Comparison of ENCODE assay signal across 13 mouse cellular contexts in the genomic region with DNA sequence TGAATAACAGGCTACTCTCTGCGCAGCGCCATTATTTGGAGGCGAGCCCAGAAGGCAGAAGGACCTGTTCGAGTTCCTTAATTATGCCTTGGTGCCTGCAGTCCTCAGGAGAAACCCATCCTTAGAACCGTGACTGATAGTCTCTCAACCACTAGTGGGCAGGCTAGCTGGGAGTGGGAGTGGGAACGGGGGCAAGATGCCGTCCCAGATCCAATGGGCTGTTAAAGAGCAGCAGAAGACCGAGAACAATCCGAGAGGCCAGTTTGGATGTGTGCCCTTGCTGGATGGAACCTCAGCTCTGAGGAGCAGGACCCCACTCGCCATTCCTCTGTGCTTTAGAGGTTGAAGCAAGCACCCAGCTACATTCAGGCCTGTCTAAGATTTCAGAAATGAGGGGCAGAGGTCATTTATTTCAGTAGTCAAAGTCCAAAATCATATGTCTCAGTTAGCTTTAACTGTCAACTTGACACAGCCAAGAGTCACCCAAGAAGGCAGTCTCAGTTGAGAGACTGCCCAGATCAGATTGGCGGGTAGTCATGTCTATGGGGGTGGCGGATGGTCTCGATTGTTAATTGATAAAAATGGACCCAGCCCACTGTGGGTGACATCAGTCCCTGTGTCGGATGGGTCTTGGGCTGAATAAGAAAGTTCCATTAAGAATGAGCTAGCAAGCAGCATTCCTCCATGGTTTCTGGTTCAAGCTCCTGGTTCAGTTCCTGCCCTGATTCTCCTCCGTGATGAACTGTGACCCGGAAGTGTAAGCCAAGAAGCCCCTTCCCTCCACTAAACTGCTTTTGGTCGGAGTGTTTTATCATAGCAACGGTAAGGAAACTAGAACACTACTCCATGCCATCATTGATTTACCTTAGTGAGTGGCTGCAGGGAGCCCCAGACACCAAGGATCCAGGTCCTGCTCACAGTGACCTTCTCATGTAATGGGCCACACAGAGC. TPM values are rescaled to one million over a fixed set of nuclear protein-coding genes. Genes with fewer than 3 reads are reported as not detected.
A peak's percentile ranks its signal among the peaks of the same experiment; 100 is the strongest.
DNase-seq lines count a peak whose midpoint lies in the region; ATAC-seq and TF ChIP-seq lines count a peak whose summit lies in the region.
"Had no signal": no experiment of that assay in that cellular context is flagged by ENCODE, and none has a peak within 500 bp of the region (broad histone marks: within the 10 kb centered on the region; RNA-seq: fewer than 3 reads in every experiment).

No protein-coding gene starts in this region.

- peak in 1 of 2 experiments; percentile 63; a peak in 2 of 4 replicates for TF ChIP-seq CTCF in CH12.LX (conservative IDR thresholded peaks at IDR 0.05 in 1 of 2, IDR thresholded peaks at IDR 0.05 in 1 of 2; ENCODE audit: low read depth in 2 of 2, low read length in 2 of 2)

- H3K4me1 ChIP-seq in kidney, embryonic 15.5 days = peaks cover 48% of the 10 kb centered on the region
- peaks cover 29 to 69% of the 10 kb centered on the region in 2 experiments for H3K4me1 ChIP-seq in CH12.LX (ENCODE audit: control insufficient read depth in 1 of 2, insufficient read depth in 2 of 2)
- peaks cover 23% of the 10 kb centered on the region for H3K4me1 ChIP-seq in intestine, embryonic 15.5 days (replicated peaks)

- TF ChIP-seq RAD21 in CH12.LX (IDR thresholded peaks at IDR 0.05; ENCODE audit: low read depth, low read length) = peak; percentile 42

- in situ Hi-C loops in CH12.LX (cut with MboI; ENCODE audit: low pct_ligation_motif_present, low pct_unique_long_range_greater_than_20kb, low sequenced_read_pairs) = loop anchor here (10.0 kb wide), 1 partner anchor 112 kb away; no protein-coding TSS in a partner anchor

- dilution Hi-C loops in CH12.LX (cut with MboI; ENCODE audit: extremely low pct_ligation_motif_present, extremely low pct_unique_long_range_greater_than_20kb, low sequenced_read_pairs) = no loop called here

- H3K4me3 ChIP-seq in kidney, embryonic 15.5 days (replicated peaks) = no peak overlapping the region
- peak overlapping the region; percentile 2 to 65 (median 40) for H3K4me3 ChIP-seq in CH12.LX (replicated peaks in 1 of 3; ENCODE audit: low read depth in 2 of 3, low read length in 2 of 3, poor library complexity in 1 of 3)
- no peak overlapping the region for H3K4me3 ChIP-seq in intestine, embryonic 15.5 days (replicated peaks)

- no peak for TF ChIP-seq EP300 in CH12.LX (IDR thresholded peaks at IDR 0.05; ENCODE audit: low read length)

- TF ChIP-seq POLR2A in CH12.LX (IDR thresholded peaks at IDR 0.05; ENCODE audit: low read depth, low read length) = no peak; the same call in none of the 2 replicates

- DNase-seq in kidney, postnatal 14 days = no peak
- DNase-seq in B cell, adult 2 months = peak; percentile 30 to 35
- peak; percentile 83 for DNase-seq in CH12.LX (ENCODE audit: extremely low read depth)
- no peak for DNase-seq in layer of hippocampus, adult 8-10 months (ENCODE audit: low spot score in 2 of 2)
- DNase-seq in urinary bladder, postnatal 36 days (ENCODE audit: low spot score in 2 of 2) = no peak
- DNase-seq: adrenal gland, adult 2 months; right cerebral cortex, postnatal 4 days had no signal

- H3K27ac ChIP-seq in kidney, embryonic 15.5 days = no peak overlapping the region
- peak overlapping the region; percentile 100 for H3K27ac ChIP-seq in CH12.LX (ENCODE audit: insufficient read depth, low read depth)
- H3K27ac ChIP-seq in intestine, embryonic 15.5 days = no peak overlapping the region

- no peaks in the 10 kb centered on the region for H3K9me3 ChIP-seq in kidney, embryonic 15.5 days (replicated peaks)
- H3K9me3 ChIP-seq in CH12.LX (replicated peaks; ENCODE audit: low read length) = no peaks in the 10 kb centered on the region
- H3K9me3 ChIP-seq in intestine, embryonic 15.5 days = no peaks in the 10 kb centered on the region

- no peak overlapping the region for H3K9ac ChIP-seq in kidney, embryonic 15.5 days
- peak overlapping the region; percentile 45 for H3K9ac ChIP-seq in CH12.LX (ENCODE audit: insufficient read depth, low read depth)
- no peak overlapping the region for H3K9ac ChIP-seq in intestine, embryonic 15.5 days

- H3K27me3 ChIP-seq in kidney, embryonic 15.5 days = peaks cover 4% of the 10 kb centered on the region; the same call in 1 of the 2 replicates
- no peaks in the 10 kb centered on the region for H3K27me3 ChIP-seq in CH12.LX (replicated peaks)
- H3K27me3 ChIP-seq in intestine, embryonic 15.5 days (replicated peaks) = no peaks in the 10 kb centered on the region

- no peaks in the 10 kb centered on the region for H3K36me3 ChIP-seq in kidney, embryonic 15.5 days
- peaks cover 0 to 9% of the 10 kb centered on the region in 2 experiments for H3K36me3 ChIP-seq in CH12.LX (replicated peaks in 1 of 2; ENCODE audit: control insufficient read depth in 1 of 2, insufficient read depth in 1 of 2, low read length in 1 of 2)
- H3K36me3 ChIP-seq in intestine, embryonic 15.5 days = no peaks in the 10 kb centered on the region

- WGBS in kidney, embryonic 15.5 days = 68% methylated on average over 18 of the region's 18 CpGs
- WGBS in intestine, embryonic 15.5 days = 54% methylated on average over 18 of the region's 18 CpGs

- no peaks in the 10 kb centered on the region for H3K79me2 ChIP-seq in CH12.LX (replicated peaks; ENCODE audit: control insufficient read depth, extremely low read depth, insufficient read depth, poor library complexity, severe bottlenecking)

- no peak for ATAC-seq in kidney, embryonic 15.5 days (replicated peaks; ENCODE audit: low FRiP score)
- no peak for ATAC-seq in intestine, embryonic 15.5 days
- ATAC-seq in megakaryocyte-erythroid progenitor cell, adult 5-6 weeks (replicated peaks; ENCODE audit: low FRiP score, low TSS enrichment, poor library complexity, severe bottlenecking) = no peak

- peak overlapping the region; percentile 36 for H3K4me2 ChIP-seq in kidney, embryonic 15.5 days
- peak overlapping the region; percentile 80 for H3K4me2 ChIP-seq in CH12.LX (ENCODE audit: insufficient read depth, low read depth, poor library complexity, severe bottlenecking)
- H3K4me2 ChIP-seq in intestine, embryonic 15.5 days (replicated peaks) = peak overlapping the region; percentile 38; the same call in 1 of the 2 replicates

TF ChIP-seq in CH12.LX, 34 proteins besides CTCF, POLR2A, EP300 and RAD21 (continues in another document):
- TF ChIP-seq JUND (conservative IDR thresholded peaks at IDR 0.05; ENCODE audit: low read depth, low read length) = no peak
- no peak for TF ChIP-seq ZC3H11A (IDR thresholded peaks at IDR 0.05; ENCODE audit: low read depth, low read length)
- 0 out of 2 replicates have a peak, but pooled peaks have one; percentile 13 for TF ChIP-seq ETS1 (conservative IDR thresholded peaks at IDR 0.05; ENCODE audit: low read depth, low read length)
- no peak for TF ChIP-seq TBP (conservative IDR thresholded peaks at IDR 0.05; ENCODE audit: low read depth, low read length)
- TF ChIP-seq JUN (IDR thresholded peaks at IDR 0.05; ENCODE audit: insufficient read depth, low read depth, low read length) = no peak
- peak; percentile 65; the same call in 1 of the 2 replicates for TF ChIP-seq MAZ (IDR thresholded peaks at IDR 0.05; ENCODE audit: low read depth, low read length)
- TF ChIP-seq CHD1 (IDR thresholded peaks at IDR 0.05; ENCODE audit: low read depth, low read length) = peak; percentile 92
- TF ChIP-seq POLR2AphosphoS2 (IDR thresholded peaks at IDR 0.05; ENCODE audit: low read depth, low read length) = no peak
- peak; percentile 39; the same call in 1 of the 2 replicates for TF ChIP-seq UBTF (IDR thresholded peaks at IDR 0.05; ENCODE audit: low read depth, low read length)
- no peak for TF ChIP-seq MAFK (IDR thresholded peaks at IDR 0.05; ENCODE audit: insufficient replicate concordance, low read length)
- 0 out of 2 replicates have a peak, but pooled peaks have one; percentile 23 for TF ChIP-seq NRF1 (IDR thresholded peaks at IDR 0.05; ENCODE audit: low read depth, low read length)
- no peak for TF ChIP-seq KAT2A (IDR thresholded peaks at IDR 0.05; ENCODE audit: insufficient replicate concordance, low read length)
- TF ChIP-seq PAX5 (IDR thresholded peaks at IDR 0.05; ENCODE audit: low read length) = no peak
- TF ChIP-seq IRF4 (IDR thresholded peaks at IDR 0.05; ENCODE audit: low read depth, low read length) = 0 out of 2 replicates have a peak, but pooled peaks have one; percentile 53
- peak; percentile 56 for TF ChIP-seq SIN3A (IDR thresholded peaks at IDR 0.05; ENCODE audit: low read length)
- TF ChIP-seq MAX (IDR thresholded peaks at IDR 0.05; ENCODE audit: low read length) = no peak
- TF ChIP-seq SMC3 (IDR thresholded peaks at IDR 0.05; ENCODE audit: low read depth, low read length) = peak; percentile 62
- 0 out of 2 replicates have a peak, but pooled peaks have one; percentile 22 for TF ChIP-seq MXI1 (IDR thresholded peaks at IDR 0.05; ENCODE audit: low read depth, low read length)
- no peak for TF ChIP-seq CHD2 (IDR thresholded peaks at IDR 0.05; ENCODE audit: low read length)
- TF ChIP-seq ZKSCAN1 (IDR thresholded peaks at IDR 0.05; ENCODE audit: borderline replicate concordance, low read depth, low read length) = no peak
- no peak for TF ChIP-seq USF1 (IDR thresholded peaks at IDR 0.05; ENCODE audit: low read depth, low read length)
- TF ChIP-seq ELF1 (IDR thresholded peaks at IDR 0.05; ENCODE audit: low read depth, low read length) = peak; percentile 58; the same call in 1 of the 2 replicates

RNA-seq across cellular contexts. Expression of gene Smndc1, which starts 32.3 kb away (rescaled TPM):
- 40.6 and 45.1 TPM in 2 replicates for polyA plus RNA-seq in kidney, embryonic 15.5 days (2015; fragmentation: Nextera tagmentation; extraction: Ambion mirVana)
- total RNA-seq in CH12.LX (2012; rRNA removed) (20.5 and 20.9 TPM in 2 replicates), CH12.LX (2014; rRNA removed) (41.1 and 41.3 TPM in 2 replicates)
- polyA plus RNA-seq in CH12.LX (2012; ENCODE audit: insufficient read length, low read depth) = 96.6 and 104 TPM in 2 replicates
- polyA plus RNA-seq in intestine, embryonic 15.5 days (2015; fragmentation: Nextera tagmentation; extraction: Ambion mirVana) = 42.0 and 42.7 TPM in 2 replicates
- 56.9 and 60.9 TPM in 2 replicates for total RNA-seq in megakaryocyte-erythroid progenitor cell, adult 5-6 weeks (2014; fragmentation: Nextera tagmentation)
- 34.7 and 45.6 TPM in 2 replicates for total RNA-seq in megakaryocyte-erythroid progenitor cell, adult 5-6 weeks (2017)
- total RNA-seq in layer of hippocampus, adult 8-10 months (2022) = 10 to 100 TPM; 38.4 to 44.5 (median 40.5) TPM

RNA-seq across cellular contexts. Expression of gene Gm10197, which starts 51.1 kb away (rescaled TPM):
- not detected in 2 replicates for polyA plus RNA-seq in kidney, embryonic 15.5 days (2015; fragmentation: Nextera tagmentation; extraction: Ambion mirVana)
- total RNA-seq in CH12.LX (2012; rRNA removed) = 3.9 TPM in 1 of 2 replicates, not detected in the other
- total RNA-seq in CH12.LX (2014; rRNA removed) = not detected in 2 replicates
- 11.5 TPM in 1 of 2 replicates, not detected in the other for polyA plus RNA-seq in CH12.LX (2012; ENCODE audit: insufficient read length, low read depth)
- 1.4 TPM in 1 of 2 replicates, not detected in the other for polyA plus RNA-seq in intestine, embryonic 15.5 days (2015; fragmentation: Nextera tagmentation; extraction: Ambion mirVana)
- total RNA-seq in megakaryocyte-erythroid progenitor cell, adult 5-6 weeks (2014; fragmentation: Nextera tagmentation) = not detected in 2 replicates
- not detected in 2 replicates for total RNA-seq in megakaryocyte-erythroid progenitor cell, adult 5-6 weeks (2017)
- total RNA-seq in layer of hippocampus, adult 8-10 months (2022) = not detected
- total RNA-seq: adrenal gland, adult 2 months; gastrocnemius, adult 8-10 months had no signal
- polyA plus RNA-seq: adrenal gland, adult 2 months; kidney, embryonic 16.5 days; limb, embryonic 14.5 days had no signal

Comparison
In these comparisons a context has a peak if more than half of its experiments do, and no peak if none do; other contexts are left out.
1. H3K4me3 ChIP-seq: peak in CH12.LX (3 of 3); none in kidney, embryonic 15.5 days (single experiment) and intestine, embryonic 15.5 days (single experiment).
2. DNase-seq: peak in B cell, adult 2 months (2 of 2) and CH12.LX (single experiment); none in kidney, postnatal 14 days (single experiment), layer of hippocampus, adult 8-10 months (0 of 2) and urinary bladder, postnatal 36 days (0 of 2).
3. Peak in every context shown above with its lines, with median percentiles within 50 percentile points of each other: H3K4me2 ChIP-seq.